Mouse (Mus musculus) layer of hippocampus, adult 11-12 months (tissue): Measurements from ENCODE around the gene Calcb.

Experiments
- DNase-seq: peaks from one replicate; pipeline ENCODE4 v3.0.0; 2022; ENCODE audit warnings: low spot score

The Calcb gene

GRCm38 (mm10) chr7:114753471-114753870, 35.0 kb downstream of the Calcb start:
- no peak for DNase-seq

- DNase-seq = no peak
Measured at GRCm38 (mm10) chr7:114754196-114754595, 35.8 kb downstream of the Calcb start.

- no peak for DNase-seq
Measured at GRCm38 (mm10) chr7:114754626-114755025, 36.2 kb downstream of the Calcb start.

DNA sequence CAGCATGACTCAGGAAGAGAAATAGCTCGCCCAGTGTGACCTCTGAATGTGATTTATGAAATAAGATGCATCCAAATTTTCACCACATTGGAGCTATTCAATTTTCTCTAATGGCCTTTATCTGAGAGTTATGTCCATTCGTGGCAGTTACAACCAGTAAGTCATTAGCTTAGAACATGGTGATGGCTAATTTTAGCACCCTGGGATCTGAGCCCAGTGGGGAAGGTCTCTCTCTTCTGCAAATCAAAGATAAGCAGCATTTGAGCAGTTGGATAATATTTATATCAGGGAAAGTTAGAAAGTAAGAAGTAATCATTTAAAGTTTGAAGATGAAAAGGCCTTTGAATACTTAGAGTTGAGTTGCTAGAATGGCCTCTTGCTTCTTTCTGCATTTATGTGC, 44.2 kb downstream of the Calcb start:
- no peak for DNase-seq

DNA sequence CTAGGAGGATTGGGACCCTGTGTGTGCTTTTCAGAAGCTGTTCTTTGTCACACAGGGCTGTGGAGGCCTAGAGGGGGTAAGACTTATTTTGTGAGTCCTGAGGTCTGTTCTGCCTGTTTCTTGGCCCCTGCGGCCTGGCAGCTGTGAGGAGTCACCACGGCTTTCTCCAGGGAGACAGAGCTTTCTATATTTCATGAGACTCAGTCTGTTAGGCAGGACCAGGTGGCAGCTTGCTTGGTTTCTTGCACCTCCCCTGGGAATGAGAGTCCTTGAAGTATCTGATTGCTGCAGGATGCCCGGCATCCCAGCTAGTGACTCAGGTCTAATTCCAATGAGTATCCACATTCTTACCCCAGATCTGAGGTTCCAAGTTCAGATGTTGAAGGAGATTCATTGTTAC, 46.8 kb downstream of the Calcb start:
- no peak for DNase-seq

GRCm38 (mm10) chr7:114766523-114766922, 48.1 kb downstream of the Calcb start:
- DNase-seq = no peak

DNA sequence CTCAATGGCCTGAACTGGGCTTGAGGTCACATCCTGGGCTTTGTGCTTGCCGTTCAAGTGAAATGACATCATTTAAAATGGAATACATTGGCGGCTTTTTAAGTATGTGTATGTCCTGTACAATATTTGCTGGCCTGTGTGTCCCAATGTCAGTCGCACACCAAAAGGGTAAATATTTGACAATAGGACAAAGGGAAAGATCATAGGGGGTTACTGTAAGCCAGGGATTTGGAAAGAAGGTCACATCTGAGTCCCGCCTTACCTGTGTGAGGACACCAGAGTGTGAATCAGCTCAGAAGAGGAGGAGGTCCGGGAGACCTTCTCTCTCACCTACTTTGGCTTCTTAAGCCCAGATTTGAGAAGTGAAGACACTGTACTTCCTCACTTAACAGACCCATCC, 50.1 kb downstream of the Calcb start:
- DNase-seq = no peak

- DNase-seq = no peak
Measured at GRCm38 (mm10) chr7:114769041-114769440, 50.6 kb downstream of the Calcb start.

GRCm38 (mm10) chr7:114770586-114770985, 52.1 kb downstream of the Calcb start:
- DNase-seq = no peak

- no peak for DNase-seq
Measured at GRCm38 (mm10) chr7:114771801-114772200, 53.4 kb downstream of the Calcb start.
